Mouse (Mus musculus): ENCODE data around the gene Ntf5.

GRCm38 (mm10) chr7:45376057-45376456, 37.4 kb upstream of the Ntf5 start:
- no peak for TF ChIP-seq POLR2A (IDR thresholded peaks at IDR 0.05; ENCODE audit: borderline replicate concordance, extremely low read depth, low read depth, low read length)
- TF ChIP-seq CTCF (IDR thresholded peaks at IDR 0.05; ENCODE audit: insufficient read depth, low read length): no peak
